Mouse (Mus musculus): ENCODE measurements around the gene Atp5j. TPM values are rescaled to one million over a fixed set of nuclear protein-coding genes. Genes with fewer than 3 reads are reported as not detected.

Gene Atp5j
- 548 and 558 TPM in 2 replicates for polyA plus RNA-seq (2016; fragmentation: Nextera tagmentation; extraction: Ambion mirVana)

DNA sequence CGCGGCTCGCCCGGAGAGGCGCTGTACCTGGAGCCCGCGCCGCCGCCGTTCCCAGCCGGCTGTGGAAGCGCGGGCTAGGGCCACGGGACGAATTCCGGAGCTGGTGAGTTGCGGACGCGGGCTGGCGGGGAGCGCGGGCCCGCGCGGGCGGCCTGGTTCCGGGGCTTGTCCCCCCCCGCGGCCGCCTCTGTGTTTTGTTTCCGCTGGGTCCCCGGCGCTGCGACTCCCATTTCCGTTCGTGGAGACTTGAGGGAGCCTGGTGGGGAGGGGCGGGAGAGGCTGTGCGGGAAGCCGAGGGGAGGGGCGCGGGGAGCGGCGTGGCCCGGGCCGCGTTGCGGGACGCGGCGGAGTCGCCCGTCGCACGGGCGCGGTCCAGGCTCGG, at the start of gene Atp5j:
TSS of gene Atp5j (minus strand) at position 185 of the 382 bp plus-strand sequence.
- WGBS (ENCODE audit: insufficient replicate concordance): 6% methylated on average over 36 of the region's 57 CpGs

DNA sequence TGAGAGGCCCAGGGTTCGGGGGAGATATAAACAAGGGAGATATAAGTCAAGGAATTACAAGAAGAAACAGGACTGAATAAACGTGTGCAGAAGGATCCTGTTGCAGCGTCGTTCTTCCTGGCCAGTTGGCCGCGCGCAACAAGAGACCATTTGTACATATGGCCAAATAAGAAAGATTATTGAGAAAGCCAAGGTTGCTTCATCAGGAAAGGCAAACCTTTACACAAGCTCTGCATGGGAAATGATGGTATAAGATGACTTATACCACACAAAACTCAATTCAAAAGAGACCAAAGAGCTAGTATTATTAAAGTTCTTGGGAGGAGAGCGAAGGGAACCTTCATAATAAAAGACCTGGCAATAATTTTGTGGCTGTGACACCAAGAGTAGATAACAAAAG, 49.1 kb upstream of the Atp5j start:
- H3K9me3 ChIP-seq (replicated peaks): no peaks in the 10 kb centered on the region
- no peak overlapping the region for H3K4me3 ChIP-seq
- no peaks in the 10 kb centered on the region for H3K36me3 ChIP-seq
- H3K27me3 ChIP-seq (replicated peaks): no peaks in the 10 kb centered on the region
- no peak overlapping the region for H3K27ac ChIP-seq
- H3K4me1 ChIP-seq: no peaks in the 10 kb centered on the region
- WGBS (ENCODE audit: insufficient replicate concordance): 75% methylated on average over 8 of the region's 8 CpGs
- H3K4me2 ChIP-seq: no peak overlapping the region
- ATAC-seq: no peak
- no peak overlapping the region for H3K9ac ChIP-seq

More for the DNA sequence above, at the start of gene Atp5j:
- Histone ChIP-seq H3K9ac (peak within 1 kb of the TSS; percentile 96), H3K27me3 (replicated peaks) (no peaks in the 10 kb centered on the region), H3K4me2 (peak within 1 kb of the TSS; percentile 84), H3K4me3 (peak within 1 kb of the TSS; percentile 95), H3K27ac (peak within 1 kb of the TSS; percentile 97), H3K36me3 (peaks cover 49% of the 10 kb centered on the region), H3K4me1 (peaks cover 45% of the 10 kb centered on the region), H3K9me3 (replicated peaks) (no peaks in the 10 kb centered on the region)
- peak; percentile 23 for ATAC-seq

DNA sequence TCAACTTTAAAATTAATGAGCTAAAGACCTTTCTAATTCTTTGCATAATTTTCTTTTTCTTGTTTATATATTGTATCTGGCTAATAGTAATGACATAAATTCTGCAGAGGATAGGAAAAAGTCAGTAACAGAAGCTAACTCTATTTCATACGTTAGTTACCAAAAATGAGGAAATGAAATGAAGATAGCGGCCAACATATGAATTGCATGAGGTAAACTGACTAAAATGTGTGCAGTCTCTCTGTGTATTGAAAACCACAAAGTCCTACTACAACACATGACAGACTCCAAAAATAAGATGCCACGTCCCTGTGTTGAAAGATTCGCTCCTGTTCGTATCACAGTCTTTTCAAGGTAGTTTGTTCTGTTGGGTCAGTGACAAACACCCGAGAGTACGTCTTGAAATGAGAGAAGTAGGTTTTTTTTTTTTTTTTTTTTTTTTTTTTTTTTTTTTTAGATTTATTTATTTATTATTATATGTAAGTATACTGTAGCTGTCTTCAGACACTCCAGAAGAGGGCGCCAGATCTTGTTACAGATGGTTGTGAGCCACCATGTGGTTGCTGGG, 46.4 kb upstream of the Atp5j start:
- Histone ChIP-seq H3K4me1 (no peaks in the 10 kb centered on the region), H3K27ac (no peak overlapping the region), H3K27me3 (replicated peaks) (no peaks in the 10 kb centered on the region), H3K4me2 (no peak overlapping the region), H3K9ac (no peak overlapping the region), H3K36me3 (no peaks in the 10 kb centered on the region), H3K4me3 (no peak overlapping the region), H3K9me3 (replicated peaks) (no peaks in the 10 kb centered on the region)
- ATAC-seq: no peak
- WGBS (ENCODE audit: insufficient replicate concordance): 67% methylated on average over 8 of the region's 8 CpGs

DNA sequence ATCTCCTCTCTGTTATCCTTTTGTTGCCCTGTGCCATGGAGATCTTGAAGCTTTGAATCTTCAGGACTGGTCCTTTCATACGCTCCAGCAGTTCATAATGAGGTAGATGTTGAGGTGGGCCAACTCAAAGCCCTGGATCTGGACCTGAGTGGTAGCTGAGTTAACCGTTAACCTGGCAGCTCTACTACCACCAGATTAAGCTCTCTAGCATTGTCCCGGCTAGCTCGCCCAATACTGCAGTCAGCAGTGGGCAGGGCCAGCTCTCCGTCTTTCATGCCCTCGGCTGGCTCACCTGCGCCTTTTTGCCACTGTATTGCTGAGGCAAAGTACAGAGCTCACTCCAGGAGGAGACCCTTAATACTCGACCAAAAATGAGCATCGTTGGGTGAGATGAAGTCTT, 45.7 kb upstream of the Atp5j start:
- no peak overlapping the region for H3K4me2 ChIP-seq
- no peaks in the 10 kb centered on the region for H3K36me3 ChIP-seq
- no peak overlapping the region for H3K27ac ChIP-seq
- H3K4me1 ChIP-seq: no peaks in the 10 kb centered on the region
- no peaks in the 10 kb centered on the region for H3K9me3 ChIP-seq (replicated peaks)
- no peaks in the 10 kb centered on the region for H3K27me3 ChIP-seq (replicated peaks)
- H3K9ac ChIP-seq: no peak overlapping the region
- WGBS (ENCODE audit: insufficient replicate concordance): 67% methylated on average over 9 of the region's 9 CpGs
- H3K4me3 ChIP-seq: no peak overlapping the region
- ATAC-seq: no peak

DNA sequence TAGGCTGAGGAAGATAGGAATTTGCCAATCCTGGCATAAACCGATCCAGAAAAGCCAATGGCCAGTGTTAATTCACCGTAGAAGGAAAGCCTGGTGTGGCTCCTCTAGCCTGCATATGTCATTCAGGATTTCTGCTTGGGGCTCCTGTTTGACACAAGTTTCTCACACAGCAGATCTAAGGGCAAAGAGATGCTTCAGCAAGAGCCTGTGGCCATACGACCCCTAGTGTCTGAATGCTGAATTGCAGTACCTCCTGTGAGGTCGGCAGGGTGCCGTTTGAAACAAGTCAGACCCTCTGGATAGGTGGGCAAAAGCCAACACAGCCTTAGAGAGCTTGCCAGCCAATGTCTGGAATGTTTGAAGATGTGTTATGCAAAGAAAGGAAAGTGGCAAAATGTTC, 43.7 kb upstream of the Atp5j start:
- Histone ChIP-seq H3K9ac (no peak overlapping the region), H3K27ac (no peak overlapping the region), H3K4me3 (no peak overlapping the region), H3K9me3 (replicated peaks) (no peaks in the 10 kb centered on the region), H3K4me2 (no peak overlapping the region), H3K4me1 (no peaks in the 10 kb centered on the region), H3K36me3 (no peaks in the 10 kb centered on the region), H3K27me3 (replicated peaks) (no peaks in the 10 kb centered on the region)
- WGBS (ENCODE audit: insufficient replicate concordance): 18% methylated on average over 5 of the region's 5 CpGs
- ATAC-seq: no peak

DNA sequence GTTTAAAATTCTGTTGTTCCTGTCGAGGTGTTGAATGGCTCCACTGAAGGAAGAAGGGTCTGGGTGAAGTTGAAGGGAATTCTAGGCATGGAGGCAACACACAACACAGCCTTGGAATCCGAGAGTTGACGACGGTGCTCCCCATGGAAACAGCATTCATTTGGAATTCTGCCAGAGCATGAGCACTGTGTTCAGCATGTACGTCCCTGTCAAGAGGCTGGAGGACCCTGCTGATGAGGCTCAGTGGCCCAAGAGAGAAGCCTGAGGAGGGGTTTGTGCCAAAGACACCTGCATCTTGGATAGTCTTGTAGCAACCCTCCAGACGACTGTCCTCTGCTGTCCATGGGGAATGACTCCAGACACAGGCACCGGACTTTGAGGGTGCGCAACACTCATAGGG, 40.7 kb upstream of the Atp5j start:
- Histone ChIP-seq H3K4me1 (no peaks in the 10 kb centered on the region), H3K4me2 (no peak overlapping the region), H3K27ac (no peak overlapping the region), H3K27me3 (replicated peaks) (0 out of 2 replicates have a peak, but pooled peaks cover 2% of the 10 kb centered on the region), H3K4me3 (no peak overlapping the region), H3K9me3 (replicated peaks) (no peaks in the 10 kb centered on the region), H3K9ac (no peak overlapping the region), H3K36me3 (no peaks in the 10 kb centered on the region)
- no peak for ATAC-seq
- WGBS (ENCODE audit: insufficient replicate concordance): 70% methylated on average over 8 of the region's 8 CpGs

DNA sequence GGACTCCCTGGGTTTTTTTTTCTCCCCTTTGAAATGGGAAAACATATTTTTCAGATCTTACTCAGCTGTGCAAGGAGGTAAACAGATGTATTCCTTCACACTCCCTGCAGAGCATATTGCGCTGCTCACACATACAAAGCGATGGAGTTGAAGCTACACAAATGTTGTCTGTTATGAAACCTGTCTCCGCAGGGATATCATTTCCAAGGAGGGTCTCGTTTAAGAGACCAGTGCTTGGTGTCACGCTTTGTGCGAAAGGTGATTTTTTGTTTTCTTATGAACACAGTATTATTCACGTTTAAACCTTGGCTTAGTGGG, 40.3 kb upstream of the Atp5j start:
- Histone ChIP-seq H3K36me3 (no peaks in the 10 kb centered on the region), H3K9ac (no peak overlapping the region), H3K9me3 (replicated peaks) (no peaks in the 10 kb centered on the region), H3K27me3 (replicated peaks) (0 out of 2 replicates have a peak, but pooled peaks cover 3% of the 10 kb centered on the region), H3K27ac (no peak overlapping the region), H3K4me2 (no peak overlapping the region), H3K4me3 (no peak overlapping the region), H3K4me1 (no peaks in the 10 kb centered on the region)
- no peak for ATAC-seq
- WGBS (ENCODE audit: insufficient replicate concordance): 75% methylated on average over 7 of the region's 7 CpGs

DNA sequence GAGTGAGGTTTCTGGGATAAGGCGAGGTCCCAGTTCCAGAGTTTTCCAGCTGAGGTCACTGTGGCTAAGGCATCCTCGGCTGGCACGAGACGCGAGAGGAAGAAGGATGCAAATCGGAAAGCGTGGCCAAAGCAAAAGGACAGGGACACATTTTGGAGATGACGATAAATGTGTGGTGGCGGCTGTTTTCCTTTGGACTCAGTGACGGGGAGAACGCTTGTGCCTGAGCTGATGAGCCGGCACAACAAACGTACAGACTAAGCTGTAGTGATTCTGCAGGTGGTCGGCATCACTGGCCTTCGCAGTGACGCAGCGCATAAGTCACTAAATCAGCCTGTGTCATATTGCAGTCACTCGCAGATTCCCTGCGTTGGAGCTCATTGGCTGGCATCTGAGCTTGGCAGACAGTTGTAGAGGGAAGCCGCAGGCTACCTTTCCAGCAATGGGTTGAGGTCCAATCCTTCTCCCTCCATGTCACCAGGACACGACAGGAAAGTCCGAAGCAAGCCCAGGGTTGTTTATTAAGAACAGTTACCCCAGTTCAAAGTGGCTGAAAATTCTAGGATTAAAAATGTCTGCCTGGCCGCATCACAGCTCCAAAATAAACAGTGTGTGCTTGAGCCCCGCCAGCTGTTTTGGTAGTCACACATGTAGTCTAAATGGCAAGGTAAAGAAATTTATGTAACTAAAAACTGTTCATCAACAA, 39.7 kb upstream of the Atp5j start:
- no peaks in the 10 kb centered on the region for H3K4me1 ChIP-seq
- H3K9me3 ChIP-seq (replicated peaks): no peaks in the 10 kb centered on the region
- 73% methylated on average over 24 of the region's 24 CpGs for WGBS (ENCODE audit: insufficient replicate concordance)
- no peak overlapping the region for H3K4me2 ChIP-seq
- 0 out of 2 replicates have a peak, but pooled peaks cover 3% of the 10 kb centered on the region for H3K27me3 ChIP-seq (replicated peaks)
- H3K36me3 ChIP-seq: no peaks in the 10 kb centered on the region
- no peak overlapping the region for H3K9ac ChIP-seq
- H3K27ac ChIP-seq: no peak overlapping the region
- H3K4me3 ChIP-seq: no peak overlapping the region
- ATAC-seq: no peak

DNA sequence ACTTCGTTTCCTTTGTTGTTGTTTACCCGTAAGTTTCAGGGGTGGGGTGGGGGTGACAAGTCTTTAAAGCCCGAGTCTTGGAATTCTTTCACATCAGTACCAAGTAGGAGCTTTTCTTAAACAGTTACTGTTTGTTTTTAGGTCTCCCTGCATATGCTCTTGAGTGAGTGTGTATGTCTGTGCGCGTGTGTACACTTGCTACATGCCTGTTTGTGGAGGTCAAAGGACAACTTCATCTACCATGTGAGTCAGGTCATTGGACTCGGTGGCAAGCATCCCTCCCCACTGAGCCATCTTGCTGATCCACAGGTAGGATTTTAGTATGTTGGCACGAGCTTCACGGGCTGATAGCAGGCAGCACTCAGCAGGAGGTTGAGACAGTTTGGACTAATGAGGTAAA, 38.4 kb upstream of the Atp5j start:
- 66% methylated on average over 8 of the region's 8 CpGs for WGBS (ENCODE audit: insufficient replicate concordance)
- Histone ChIP-seq H3K4me2 (no peak overlapping the region), H3K36me3 (no peaks in the 10 kb centered on the region), H3K27me3 (replicated peaks) (0 out of 2 replicates have a peak, but pooled peaks cover 3% of the 10 kb centered on the region), H3K27ac (no peak overlapping the region), H3K9ac (no peak overlapping the region), H3K4me1 (no peaks in the 10 kb centered on the region), H3K4me3 (no peak overlapping the region), H3K9me3 (replicated peaks) (no peaks in the 10 kb centered on the region)
- ATAC-seq: no peak

DNA sequence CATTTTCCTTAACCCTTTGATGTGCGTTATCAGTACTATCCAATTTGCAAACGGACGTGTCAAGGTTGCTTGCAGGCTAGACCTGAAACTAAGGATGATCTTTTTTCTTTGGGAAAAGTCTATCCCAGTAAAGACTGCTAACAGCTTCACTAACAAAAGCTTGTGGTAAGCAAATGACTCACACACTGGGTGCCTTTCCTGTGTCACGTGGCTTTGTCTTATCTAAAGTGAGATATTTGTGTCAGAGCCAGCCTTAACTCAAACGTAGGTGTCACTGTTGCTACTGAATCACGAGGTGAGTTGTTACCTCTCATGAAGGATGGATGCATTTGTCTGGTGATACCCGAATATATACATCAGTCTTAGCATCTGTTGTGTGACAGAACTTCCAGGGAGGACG, 29.2 kb upstream of the Atp5j start:
- peaks cover 45% of the 10 kb centered on the region for H3K36me3 ChIP-seq
- no peak overlapping the region for H3K9ac ChIP-seq
- no peak for ATAC-seq
- H3K4me3 ChIP-seq: no peak overlapping the region
- no peak overlapping the region for H3K27ac ChIP-seq
- no peak overlapping the region for H3K4me2 ChIP-seq
- WGBS (ENCODE audit: insufficient replicate concordance): 72% methylated on average over 8 of the region's 8 CpGs
- no peaks in the 10 kb centered on the region for H3K27me3 ChIP-seq (replicated peaks)
- no peaks in the 10 kb centered on the region for H3K9me3 ChIP-seq (replicated peaks)
- H3K4me1 ChIP-seq: no peaks in the 10 kb centered on the region

DNA sequence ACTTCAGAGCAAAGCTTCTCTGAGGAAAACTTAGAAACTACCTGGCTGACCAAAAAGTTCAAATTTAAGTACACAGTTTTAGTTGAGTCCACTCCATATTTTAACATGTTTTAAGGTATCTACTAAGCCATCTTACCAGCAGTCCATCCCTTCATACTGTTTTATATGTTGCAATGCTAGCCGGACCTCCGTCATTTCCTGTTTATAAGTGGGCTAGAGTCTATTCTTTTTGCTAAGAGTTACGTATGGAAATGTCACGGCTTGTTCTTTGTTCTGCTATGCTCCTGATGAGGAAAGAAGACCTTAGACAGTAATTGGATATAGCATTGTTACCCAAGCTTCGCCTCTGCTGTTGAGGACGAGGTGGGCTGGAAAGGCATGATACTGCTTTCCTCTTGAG, 18.1 kb upstream of the Atp5j start:
- no peaks in the 10 kb centered on the region for H3K9me3 ChIP-seq (replicated peaks)
- no peak overlapping the region for H3K9ac ChIP-seq
- WGBS (ENCODE audit: insufficient replicate concordance): 89% methylated on average over 6 of the region's 6 CpGs
- H3K27ac ChIP-seq: no peak overlapping the region
- peaks cover 88% of the 10 kb centered on the region for H3K36me3 ChIP-seq
- H3K27me3 ChIP-seq (replicated peaks): no peaks in the 10 kb centered on the region
- H3K4me2 ChIP-seq: no peak overlapping the region
- ATAC-seq: no peak
- H3K4me3 ChIP-seq: no peak overlapping the region
- H3K4me1 ChIP-seq: no peaks in the 10 kb centered on the region

DNA sequence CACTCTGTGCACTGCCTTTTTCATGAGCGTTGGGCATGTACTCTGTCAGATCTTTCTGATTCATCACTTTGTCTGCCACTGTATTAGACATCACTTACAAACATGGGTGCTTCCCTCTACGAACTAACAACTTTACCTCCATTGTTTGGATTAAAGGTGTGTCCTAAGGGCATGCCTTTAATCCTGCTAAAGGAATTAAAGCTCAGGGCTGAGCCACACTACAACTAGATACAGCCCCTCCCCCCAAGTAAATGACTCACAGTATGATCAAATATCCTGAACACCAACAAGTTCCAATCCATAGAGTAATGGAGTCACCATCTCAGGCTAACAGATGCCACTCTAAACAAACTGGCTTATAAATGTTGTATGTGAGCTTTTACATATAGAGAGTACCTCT, 3.2 kb upstream of the Atp5j start:
- Histone ChIP-seq H3K4me3 (no peak overlapping the region), H3K9ac (no peak overlapping the region), H3K4me1 (peaks cover 25% of the 10 kb centered on the region), H3K36me3 (peaks cover 42% of the 10 kb centered on the region), H3K9me3 (replicated peaks) (no peaks in the 10 kb centered on the region), H3K27me3 (replicated peaks) (no peaks in the 10 kb centered on the region), H3K4me2 (no peak overlapping the region), H3K27ac (no peak overlapping the region)
- WGBS (ENCODE audit: insufficient replicate concordance): 78% methylated on average over 2 of the region's 2 CpGs
- no peak for ATAC-seq
